Mouse (Mus musculus): Measurements from ENCODE around the gene Igf1.

The Igf1 gene

DNA sequence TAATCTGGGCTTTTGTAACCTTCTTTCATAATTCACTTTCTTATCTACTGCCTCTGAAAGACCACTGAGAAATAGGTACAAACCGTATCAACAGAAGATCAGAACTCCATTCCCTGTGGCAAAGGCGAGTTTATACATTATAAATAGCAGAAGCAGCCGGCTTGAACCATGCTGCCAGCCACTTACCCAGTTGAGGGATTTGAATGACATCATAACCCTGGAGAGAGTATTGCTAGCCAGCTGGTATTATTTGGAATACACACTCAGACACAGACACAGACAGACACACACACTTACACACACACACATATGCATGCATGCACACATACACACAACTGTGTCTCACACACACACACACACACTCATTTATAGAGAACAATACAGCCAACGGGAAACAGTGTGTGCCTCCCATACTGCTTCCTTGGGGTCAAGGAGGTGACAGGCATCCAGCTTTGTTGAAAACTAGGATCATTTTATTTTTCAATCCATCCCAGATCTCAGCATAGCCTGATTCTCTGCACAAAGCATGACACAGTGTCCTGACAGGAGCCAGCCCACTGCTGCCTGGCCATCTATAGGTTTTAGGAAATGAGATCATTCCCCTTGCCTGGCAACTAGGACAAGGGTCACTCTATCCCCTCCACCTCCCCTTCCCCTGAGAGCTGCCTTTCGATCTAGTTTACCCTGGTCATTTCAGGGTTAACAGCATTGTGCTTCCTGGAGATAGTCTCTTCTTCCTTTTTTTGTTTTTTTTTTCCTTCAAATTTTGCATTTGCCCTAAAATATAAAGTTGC is at the start of gene Igf1:
Igf1 (plus strand) TSS at position 253 of the 794 bp plus-strand sequence.
- DNase-seq (ENCODE audit: low read depth), result no peak

DNA sequence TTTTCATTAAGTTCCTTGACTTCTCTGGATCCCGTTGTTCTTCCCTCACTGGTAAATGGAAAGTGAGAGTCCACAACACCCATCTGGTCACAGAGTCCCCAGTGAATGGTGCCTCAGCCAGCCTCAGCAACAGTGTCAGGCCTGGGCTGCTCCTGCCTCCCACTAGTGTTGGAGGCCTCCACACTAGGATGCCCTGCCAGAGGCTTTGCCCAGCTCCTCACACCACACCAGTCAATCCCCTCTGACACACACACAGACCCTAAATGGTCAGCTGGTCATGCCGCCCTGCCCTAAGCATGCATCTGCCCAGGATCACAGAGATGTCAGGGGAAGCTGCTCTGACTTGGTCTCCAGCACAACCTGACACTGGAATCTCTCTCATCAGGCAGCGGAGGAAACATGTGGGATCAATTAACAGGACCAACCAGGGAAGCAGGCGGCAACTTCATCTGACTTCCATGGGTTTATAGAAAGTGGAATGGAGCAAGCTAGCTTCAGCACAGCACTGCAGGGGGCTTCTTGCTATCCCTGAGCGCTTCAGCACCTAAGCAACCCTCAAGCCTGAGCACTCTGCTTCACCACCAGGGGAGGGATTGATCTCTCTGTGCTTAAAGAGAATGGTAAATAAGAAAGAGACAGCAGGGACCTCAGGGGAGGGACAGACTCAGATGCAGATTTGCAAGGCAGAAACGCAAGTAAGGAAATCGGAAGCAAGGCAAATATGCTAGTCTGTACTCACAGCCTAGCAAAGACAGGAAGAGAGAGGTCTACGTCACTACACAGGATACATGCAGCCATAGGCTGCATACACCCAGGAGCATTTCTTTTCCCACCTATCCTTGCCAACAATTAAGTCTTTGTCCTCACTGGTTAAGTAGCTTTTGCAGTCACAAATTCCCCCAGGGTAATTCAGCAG is 45.6 kb upstream of the Igf1 start:
- DNase-seq (ENCODE audit: low read depth), result no peak

DNA sequence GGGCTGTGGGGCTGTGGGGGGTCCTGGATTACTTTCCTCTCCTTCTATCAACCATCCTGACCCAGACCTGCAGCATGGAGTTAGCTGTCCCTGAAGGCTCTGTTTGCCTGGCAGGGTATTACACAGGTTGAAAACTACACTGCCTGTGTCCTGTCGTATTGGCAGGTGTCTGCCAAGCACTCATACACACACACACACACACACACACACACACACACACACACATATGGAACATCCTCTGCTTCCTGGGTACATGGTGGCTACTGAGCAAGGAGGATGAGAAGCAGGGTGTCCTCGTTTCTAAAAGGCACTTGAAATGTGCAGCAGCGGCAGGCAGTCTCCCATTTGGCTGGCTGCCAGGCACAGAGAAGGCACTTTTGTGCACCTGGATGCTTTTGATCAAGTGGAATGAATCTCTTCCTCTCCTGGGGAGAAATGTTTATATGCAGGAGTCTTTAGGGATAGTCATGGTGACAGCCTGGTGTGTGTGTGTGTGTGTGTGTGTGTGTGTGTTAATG is 44.9 kb upstream of the Igf1 start:
- DNase-seq (ENCODE audit: low read depth), result no peak

DNA sequence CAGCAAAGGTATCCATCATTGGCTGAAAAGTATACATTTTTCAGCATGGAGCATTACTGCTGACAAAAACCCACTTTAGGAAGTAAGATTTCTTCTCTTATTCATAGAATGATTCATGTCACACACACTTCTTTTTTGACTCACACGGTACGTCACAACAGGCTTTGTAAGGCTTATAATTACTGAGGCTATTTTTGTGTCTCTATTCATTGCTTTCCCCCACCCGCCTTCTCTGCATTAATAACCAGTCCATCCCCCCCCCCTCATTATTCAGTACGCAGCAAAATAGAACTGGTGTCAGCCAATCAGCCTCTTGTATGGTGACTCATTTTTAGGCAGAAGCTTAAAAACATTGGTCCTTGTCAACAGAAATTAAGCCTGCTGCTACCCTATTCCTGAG is 41.2 kb upstream of the Igf1 start:
- no peak for DNase-seq (ENCODE audit: low read depth)

DNA sequence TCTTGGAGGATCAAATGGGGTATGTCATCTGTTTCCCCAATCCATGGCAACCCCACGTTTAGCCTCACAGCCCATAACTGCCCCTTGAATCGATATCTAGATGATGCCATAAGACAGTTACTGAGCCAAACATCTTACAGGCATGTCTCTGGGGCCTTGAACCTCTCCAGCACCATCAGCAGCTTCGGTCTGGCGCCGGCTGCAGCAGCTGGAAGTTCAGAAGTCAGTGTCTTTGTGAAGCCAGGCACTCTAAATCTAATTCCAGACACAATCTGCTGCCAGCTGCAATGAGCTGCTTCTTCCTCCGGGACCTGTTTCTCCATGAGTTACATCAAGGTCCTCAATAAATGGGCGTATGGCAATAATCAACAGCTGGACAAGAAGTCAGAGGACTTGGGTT is 40.3 kb upstream of the Igf1 start:
- DNase-seq (ENCODE audit: low read depth), result no peak

DNA sequence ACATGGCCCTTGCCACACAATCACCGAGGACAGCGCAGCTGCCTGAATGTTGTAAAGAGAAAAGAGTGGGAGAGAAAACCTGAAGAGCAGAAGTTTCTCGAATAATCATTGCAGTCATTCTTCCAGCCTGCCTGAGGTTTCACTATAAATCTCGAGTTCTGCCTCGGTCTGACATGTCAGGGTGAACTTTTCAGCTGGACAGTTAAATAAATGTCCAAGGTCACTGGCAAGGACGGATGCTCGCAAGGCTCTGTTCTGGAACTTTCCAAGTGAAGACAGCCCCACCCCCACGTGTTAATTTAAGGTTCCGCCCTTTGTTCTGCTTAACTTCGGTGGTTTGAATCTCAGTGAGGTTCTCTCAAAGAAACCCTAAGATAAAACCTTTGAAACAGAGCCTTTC is 36.2 kb upstream of the Igf1 start:
- DNase-seq (ENCODE audit: low read depth), result no peak

DNA sequence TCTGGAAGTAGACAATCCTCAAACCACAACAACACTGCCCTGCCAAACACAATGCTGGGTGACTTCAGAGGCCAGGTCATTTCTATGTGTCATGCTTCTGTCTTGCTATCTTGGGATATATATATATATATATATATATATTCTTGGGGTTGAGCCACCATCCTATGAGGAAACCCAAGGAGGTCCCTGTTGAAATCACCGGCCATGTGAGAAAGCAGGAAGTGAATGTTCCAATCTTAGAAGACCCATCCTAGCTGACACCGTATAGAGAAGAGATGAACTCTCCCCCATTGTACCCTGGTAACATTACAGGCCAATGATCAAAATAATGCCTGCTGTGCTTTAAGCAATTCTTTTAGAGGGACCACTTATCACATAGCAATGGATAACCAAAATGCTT is 28.1 kb upstream of the Igf1 start:
- DNase-seq (ENCODE audit: low read depth), result peak; percentile 35

DNA sequence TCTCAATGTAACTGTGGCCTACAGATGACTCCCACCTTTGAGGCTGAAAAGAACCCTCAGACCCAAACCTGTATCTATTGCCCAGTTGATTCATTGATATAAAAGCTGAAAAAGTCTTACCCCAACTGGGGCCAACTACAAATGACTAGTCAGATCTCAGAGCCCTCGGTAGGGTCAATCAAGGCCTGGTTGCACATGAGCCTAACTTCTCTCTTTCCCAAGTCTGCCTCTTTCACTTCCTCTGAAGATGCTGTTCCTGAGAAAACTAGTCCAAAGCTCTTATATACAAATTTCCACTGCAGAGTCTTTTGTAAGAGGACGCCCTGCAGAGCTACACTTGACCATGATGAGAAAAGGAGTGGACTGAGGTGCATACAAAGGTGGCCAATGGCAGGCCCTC is 27.4 kb upstream of the Igf1 start:
- no peak for DNase-seq (ENCODE audit: low read depth)

DNA sequence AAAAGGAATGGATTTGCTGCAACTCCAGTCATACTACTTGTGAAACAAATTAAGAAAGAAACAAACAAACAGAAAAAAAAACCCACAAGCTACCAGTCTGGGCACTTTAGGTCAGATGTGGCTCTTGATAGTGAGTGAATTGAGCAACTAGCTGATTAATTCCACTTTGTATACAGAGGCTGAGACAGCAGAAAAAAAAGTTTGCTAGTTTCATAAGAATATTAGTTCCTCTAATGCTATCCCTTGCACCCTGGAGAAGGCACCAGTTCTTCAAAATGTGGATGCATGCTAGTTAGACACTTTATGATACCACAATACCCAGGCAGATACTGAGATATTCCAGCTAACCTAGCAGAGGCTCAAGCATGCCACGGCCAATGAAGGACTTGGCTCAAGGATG is 26.0 kb upstream of the Igf1 start:
- peak; percentile 65 for DNase-seq (ENCODE audit: low read depth)

DNA sequence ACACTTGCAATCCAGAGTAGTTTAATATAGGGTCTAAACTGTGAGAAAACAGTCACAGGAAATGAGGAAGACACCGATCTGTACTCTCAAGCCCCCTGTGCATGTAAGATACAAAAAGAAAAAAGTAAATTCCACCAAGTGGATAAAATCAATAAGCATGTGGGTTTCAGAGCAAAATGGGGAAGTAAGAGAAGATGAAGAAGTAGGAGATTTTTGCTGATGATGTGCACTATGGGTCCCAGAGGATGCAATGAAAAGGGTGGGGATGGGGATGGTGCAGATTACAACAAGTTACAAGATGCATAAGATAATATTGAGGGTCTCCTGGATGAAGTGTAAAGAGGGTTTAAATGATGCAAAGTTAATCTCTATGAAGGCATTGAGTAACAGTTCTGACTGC is 18.6 kb upstream of the Igf1 start:
- no peak for DNase-seq (ENCODE audit: low read depth)

DNA sequence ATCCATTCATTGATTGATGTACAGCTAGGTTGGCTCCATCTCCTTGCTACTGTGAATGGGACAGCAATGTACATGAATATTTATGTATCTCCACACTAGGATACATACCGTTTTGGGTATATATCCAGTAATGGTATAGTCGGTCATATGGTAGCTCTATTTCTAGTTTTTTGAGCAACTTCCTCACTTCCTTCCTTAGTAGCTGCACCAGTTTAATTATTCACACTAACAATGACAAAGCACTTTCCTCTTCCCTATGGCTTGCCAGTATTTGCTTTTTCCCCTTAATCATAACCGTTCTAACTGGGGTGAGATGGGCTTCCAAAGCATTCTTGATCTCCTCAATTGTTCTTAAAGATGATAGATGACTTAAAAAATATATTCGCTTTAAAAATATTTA is 15.6 kb upstream of the Igf1 start:
- DNase-seq (ENCODE audit: low read depth), result peak; percentile 22

DNA sequence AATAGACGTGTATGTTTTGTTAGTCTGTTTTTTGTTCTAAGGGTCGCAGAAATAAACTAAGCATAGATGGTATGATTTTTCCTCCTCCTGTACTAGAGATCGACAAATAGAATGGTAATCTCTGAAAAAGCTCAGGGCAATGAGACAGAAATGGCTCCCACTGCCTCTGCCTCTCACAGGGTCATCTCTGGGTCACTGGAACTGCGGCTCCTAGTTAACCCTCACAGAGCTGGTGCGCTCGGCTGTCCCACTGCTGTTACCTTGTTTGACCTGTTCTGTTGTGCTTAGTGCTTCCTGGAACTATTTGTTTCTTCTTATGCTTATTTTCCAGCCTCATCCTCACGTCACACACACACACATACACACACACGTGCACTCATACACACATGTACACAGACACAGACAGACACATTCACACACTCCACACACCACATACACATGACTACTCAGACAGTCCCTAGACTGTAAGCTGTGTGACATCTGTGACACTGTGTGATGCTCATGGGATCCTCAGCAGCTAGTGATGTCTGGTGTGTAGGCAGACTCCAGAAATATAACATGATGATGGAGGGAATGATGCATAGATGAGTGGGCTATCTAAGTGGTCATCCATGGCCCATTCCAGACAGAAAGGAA is 13.0 kb upstream of the Igf1 start:
- no peak for DNase-seq (ENCODE audit: low read depth)

DNA sequence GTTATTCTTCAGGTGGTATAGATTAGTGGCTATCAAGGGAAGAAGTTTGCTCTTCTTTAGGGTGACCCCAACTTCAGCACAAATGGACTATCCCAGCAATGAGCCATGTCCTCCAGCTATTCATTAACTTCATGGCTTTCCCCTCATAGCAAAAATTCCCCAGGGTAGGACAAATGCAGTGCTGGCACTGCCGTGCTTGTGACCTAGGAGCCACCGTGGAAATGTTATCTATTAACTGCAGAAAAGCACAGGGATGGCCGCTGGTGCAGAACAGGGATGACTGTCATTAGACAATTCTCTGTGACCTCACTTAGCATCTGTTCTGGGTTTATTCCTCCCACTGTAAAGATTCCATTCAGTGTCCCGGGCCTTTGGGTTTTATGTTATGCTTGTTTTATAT is 10.2 kb upstream of the Igf1 start:
- no peak for DNase-seq (ENCODE audit: low read depth)

DNA sequence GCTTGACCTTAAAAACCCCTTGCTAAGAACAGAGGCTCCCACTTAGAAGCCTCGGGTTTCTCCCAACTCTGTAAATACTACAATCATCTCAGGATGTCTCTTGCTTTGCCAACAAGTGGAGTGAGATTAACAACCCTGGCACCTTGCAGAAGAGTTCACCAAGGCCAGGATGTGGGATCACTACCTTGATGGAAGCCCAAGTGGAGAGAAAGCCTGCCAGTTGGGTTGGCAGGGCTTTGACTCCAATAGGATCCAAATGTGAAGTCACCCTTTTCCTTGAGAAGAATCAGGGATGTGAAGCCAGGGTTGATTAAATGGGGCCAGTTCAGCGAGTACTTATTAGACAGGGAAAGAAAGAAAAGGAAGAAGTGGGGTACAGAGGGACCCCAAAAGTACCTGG is 9.6 kb upstream of the Igf1 start:
- DNase-seq (ENCODE audit: low read depth), result no peak

DNA sequence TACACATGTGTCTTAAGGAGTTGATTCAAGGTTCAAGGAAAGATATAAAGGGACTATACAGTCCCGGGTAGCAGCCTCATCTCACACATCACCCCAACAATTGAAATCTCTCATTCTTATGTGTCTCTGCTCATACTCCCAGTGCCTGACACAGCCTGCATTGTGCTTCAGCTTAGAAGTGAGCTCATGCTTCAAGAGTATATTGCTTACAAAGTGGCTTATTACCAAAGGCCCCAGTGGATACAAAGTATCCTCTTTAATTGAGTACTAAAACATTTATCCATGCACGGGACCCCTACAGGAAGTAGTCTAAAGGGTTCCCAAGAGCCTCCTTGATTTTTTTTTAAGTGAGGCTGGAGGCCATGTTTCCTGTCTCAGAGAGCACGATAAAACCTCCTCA is 6.6 kb upstream of the Igf1 start:
- DNase-seq (ENCODE audit: low read depth), result no peak

DNA sequence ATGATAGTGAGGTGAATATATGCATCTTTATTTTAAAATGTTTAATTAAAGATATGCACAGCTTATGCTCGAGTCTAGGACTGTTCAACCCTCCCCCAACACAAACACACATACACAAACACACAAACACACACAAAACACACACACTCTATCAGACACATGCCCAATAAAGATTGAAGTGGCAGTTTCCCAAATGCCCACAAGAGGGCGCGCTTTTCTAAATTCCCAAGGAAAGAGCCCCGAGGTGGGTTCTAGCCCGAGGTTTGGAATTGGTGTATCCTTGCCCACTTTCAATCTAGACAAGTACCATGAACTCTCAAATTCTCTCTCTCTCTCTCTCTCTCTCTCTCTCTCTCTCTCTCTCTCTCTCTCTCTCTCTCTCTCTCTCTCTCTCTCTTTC is 3.7 kb upstream of the Igf1 start:
- DNase-seq (ENCODE audit: low read depth), result peak; percentile 47

DNA sequence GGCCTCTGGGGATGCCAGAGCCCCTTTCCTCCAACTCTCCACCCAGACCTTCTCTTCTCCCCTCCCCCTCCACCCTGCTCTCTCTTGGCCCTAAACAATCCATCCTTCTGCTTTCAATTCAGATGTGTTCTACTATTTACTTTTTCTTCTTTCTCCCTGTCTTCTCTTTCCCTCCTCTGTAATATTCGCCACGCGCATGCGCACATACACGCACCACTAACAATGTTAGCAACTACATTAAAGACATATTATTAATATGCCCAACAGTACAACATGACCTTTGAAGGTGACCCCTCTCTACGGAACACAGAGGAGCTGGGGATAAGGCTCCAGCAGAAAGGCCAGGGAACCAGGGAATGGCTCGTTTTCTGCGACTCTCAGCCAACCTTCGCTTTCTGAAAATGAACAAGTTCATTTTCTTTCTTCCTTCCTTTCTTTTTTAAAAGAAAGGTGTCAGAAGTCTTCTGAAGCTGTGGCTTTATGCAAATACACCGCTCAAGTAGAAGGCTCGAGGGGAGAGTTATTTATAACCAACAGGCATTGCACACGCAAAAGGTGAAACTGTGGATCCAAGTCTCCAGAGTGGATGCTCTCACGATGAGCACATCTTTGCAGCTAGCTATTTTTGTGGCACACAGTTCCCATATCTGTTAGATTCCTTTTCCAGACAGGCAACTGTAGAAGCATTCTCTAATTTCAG is 2.5 kb upstream of the Igf1 start:
- DNase-seq (ENCODE audit: low read depth), result no peak

DNA sequence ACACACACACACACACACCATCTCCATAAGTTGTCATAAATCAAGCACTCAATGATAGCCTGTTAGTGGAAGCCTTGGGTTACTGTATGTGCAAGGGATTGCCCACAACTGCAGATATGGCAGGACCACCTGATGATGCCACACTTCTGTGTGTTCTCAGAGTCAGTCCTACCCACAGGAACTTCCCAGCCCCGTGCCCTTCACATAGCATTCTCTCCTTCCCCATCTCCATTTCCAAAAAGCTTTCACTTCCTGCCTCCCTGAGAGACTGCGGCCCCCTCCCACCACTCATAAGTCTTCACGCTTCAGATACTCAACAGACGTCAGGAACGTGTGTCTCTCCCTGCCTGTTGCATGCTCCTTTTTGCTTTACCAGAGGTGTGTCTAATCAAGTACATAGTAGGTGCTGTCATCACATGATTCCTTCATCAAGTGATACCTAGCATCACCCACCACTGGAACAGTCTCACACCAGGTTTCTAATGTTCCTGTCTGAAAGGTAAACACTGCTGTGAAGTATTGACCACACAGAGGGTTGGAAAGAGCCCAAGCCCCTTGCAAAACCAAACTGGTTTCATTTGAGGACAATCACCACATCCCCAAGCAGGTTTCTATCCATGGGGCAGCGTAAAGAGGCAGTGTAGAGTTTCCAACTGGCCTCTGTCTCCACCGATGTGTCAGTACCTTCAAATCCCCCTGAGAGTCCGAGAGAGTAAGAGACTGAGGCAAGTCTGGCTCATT is 680 bp upstream of the Igf1 start:
- no peak for DNase-seq (ENCODE audit: low read depth)

DNA sequence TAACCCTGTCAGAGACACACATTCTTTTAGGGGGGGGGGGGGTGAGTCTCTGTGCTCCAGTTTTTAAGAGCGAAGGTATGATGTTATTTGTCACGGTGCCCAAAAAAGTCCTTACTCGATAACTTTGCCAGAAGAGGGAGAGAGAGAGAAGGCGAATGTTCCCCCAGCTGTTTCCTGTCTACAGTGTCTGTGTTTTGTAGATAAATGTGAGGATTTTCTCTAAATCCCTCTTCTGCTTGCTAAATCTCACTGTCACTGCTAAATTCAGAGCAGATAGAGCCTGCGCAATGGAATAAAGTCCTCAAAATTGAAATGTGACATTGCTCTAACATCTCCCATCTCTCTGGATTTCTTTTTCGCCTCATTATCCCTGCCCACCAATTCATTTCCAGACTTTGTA is 874 bp downstream of the Igf1 start:
- peak; percentile 42 for DNase-seq (ENCODE audit: low read depth)

DNA sequence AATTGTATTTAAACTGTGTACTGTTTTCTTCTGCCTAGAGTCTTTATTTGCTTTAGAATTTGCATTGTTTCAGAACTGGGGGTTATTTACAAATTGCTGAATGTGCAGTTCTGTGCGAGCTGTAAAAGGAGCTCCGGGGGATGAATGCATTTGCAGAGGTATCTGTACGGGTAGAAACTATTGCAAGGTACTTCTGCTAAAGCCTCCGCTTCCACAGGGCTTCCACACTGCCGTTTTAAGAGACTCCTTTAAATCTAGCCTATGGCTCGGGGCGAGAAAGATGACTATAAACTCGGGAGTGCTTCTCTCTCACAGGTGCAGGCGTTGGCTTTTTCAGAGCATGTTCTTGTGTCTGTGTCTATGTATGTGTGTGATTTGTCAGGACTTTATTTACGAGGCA is 1.4 kb downstream of the Igf1 start:
- DNase-seq (ENCODE audit: low read depth), result no peak

Measured in 416B (cell line).